Mouse (Mus musculus) MEL (cell line): ENCODE measurements around the gene Katnbl1. TPM values are rescaled to one million over a fixed set of nuclear protein-coding genes. Genes with fewer than 3 reads are reported as not detected.

Source experiments
- DNase-seq: peaks from one replicate; pipeline ENCODE4 v3.0.0; 2011; ENCODE audit warnings: low read depth, low spot score
- H3K27ac ChIP-seq: 2 replicates; pipeline ENCODE4 v1.5.1; 2012; ENCODE audit warnings: low read depth, mild to moderate bottlenecking, control low read depth, low read length, moderate library complexity; ENCODE audit not compliant: control insufficient read depth
- H3K27me3 ChIP-seq, 2 experiments: fragments of 150-350 bp in 1 of 2; sonication (generic) in 1 of 2; 2 replicates each; pipeline ENCODE4 v1.6.1; 2012; ENCODE audit warnings: low read length in 2 of 2, mild to moderate bottlenecking in 2 of 2, improper control_type of control experiment in 1 of 2, moderate library complexity in 1 of 2; ENCODE audit not compliant: insufficient read depth in 2 of 2, control insufficient read depth in 1 of 2
- H3K36me3 ChIP-seq, 2 experiments: 2 replicates each; pipeline ENCODE4 v1.6.1; 2012 to 2014; ENCODE audit warnings: low read length in 2 of 2, improper control_type of control experiment in 1 of 2, inconsistent platforms in 1 of 2, mild to moderate bottlenecking in 1 of 2; ENCODE audit not compliant: insufficient read depth in 2 of 2, control insufficient read depth in 1 of 2
- H3K4me1 ChIP-seq, 2 experiments: fragments of 150-350 bp in 1 of 2; sonication (generic) in 1 of 2; 2 replicates each; pipeline ENCODE4 v1.6.1; 2012; ENCODE audit warnings: low read length in 2 of 2, improper control_type of control experiment in 1 of 2, mild to moderate bottlenecking in 1 of 2; ENCODE audit not compliant: insufficient read depth in 2 of 2, control insufficient read depth in 1 of 2
- H3K4me3 ChIP-seq, 2 experiments: fragments of 150-350 bp in 1 of 2; sonication (generic) in 1 of 2; 2 replicates each; pipeline ENCODE4 v1.5.1; 2012; ENCODE audit warnings: low read depth in 2 of 2, low read length in 2 of 2, mild to moderate bottlenecking in 2 of 2, moderate library complexity in 2 of 2, control low read depth in 1 of 2, improper control_type of control experiment in 1 of 2; ENCODE audit not compliant: control insufficient read depth in 1 of 2, insufficient read depth in 1 of 2
- H3K79me2 ChIP-seq: 2 replicates; pipeline ENCODE4 v1.6.1; 2012; ENCODE audit warnings: mild to moderate bottlenecking, low read length, moderate library complexity; ENCODE audit not compliant: control insufficient read depth, poor library complexity, insufficient read depth
- H3K9ac ChIP-seq: 2 replicates; pipeline ENCODE4 v1.6.1; 2012; ENCODE audit warnings: low read depth, mild to moderate bottlenecking, control low read depth, low read length, moderate library complexity; ENCODE audit not compliant: control insufficient read depth, poor library complexity, severe bottlenecking
- H3K9me3 ChIP-seq: fragments of 150-350 bp; sonication (generic); replicated peaks from 2 replicates; pipeline ENCODE4 v1.6.1; 2012; ENCODE audit warnings: mild to moderate bottlenecking, low read length, improper control_type of control experiment, moderate library complexity; ENCODE audit not compliant: insufficient read depth
- EP300 ChIP-seq, 2 experiments: IDR thresholded peaks; 2 replicates each; pipeline ENCODE4 v1.6.1; 2011; ENCODE audit warnings: improper control_type of control experiment in 2 of 2, low read length in 2 of 2, low read depth in 1 of 2, mild to moderate bottlenecking in 1 of 2
- HCFC1 ChIP-seq: IDR thresholded peaks from 2 replicates; pipeline ENCODE4 v1.6.1; 2012; ENCODE audit warnings: low read depth, mild to moderate bottlenecking, inconsistent platforms, low read length, improper control_type of control experiment, moderate library complexity
- MAZ ChIP-seq: IDR thresholded peaks from 2 replicates; pipeline ENCODE4 v1.6.1; 2012; ENCODE audit warnings: low read depth, mild to moderate bottlenecking, inconsistent platforms, low read length, improper control_type of control experiment
- MEF2A ChIP-seq: IDR thresholded peaks from 2 replicates; pipeline ENCODE4 v1.6.1; 2014; ENCODE audit warnings: low read depth, mild to moderate bottlenecking, inconsistent platforms, low read length, improper control_type of control experiment; ENCODE audit not compliant: poor library complexity, insufficient replicate concordance, severe bottlenecking; ENCODE audit errors: extremely low read depth
- MXI1 ChIP-seq: IDR thresholded peaks from 2 replicates; pipeline ENCODE4 v1.6.1; 2011; ENCODE audit warnings: mild to moderate bottlenecking, low read depth, low read length, improper control_type of control experiment
- MYB ChIP-seq: IDR thresholded peaks from 2 replicates; pipeline ENCODE4 v1.6.1; 2011; ENCODE audit warnings: mild to moderate bottlenecking, low read depth, low read length, improper control_type of control experiment
- MYC ChIP-seq: IDR thresholded peaks from 2 replicates; pipeline ENCODE4 v1.6.1; 2011; ENCODE audit warnings: low read depth, mild to moderate bottlenecking, low read length, improper control_type of control experiment, moderate library complexity
- NRF1 ChIP-seq: IDR thresholded peaks from 2 replicates; pipeline ENCODE4 v1.6.1; 2014; ENCODE audit warnings: low read depth, mild to moderate bottlenecking, inconsistent platforms, low read length, improper control_type of control experiment, moderate library complexity; ENCODE audit not compliant: poor library complexity, insufficient read depth, severe bottlenecking
- POLR2A ChIP-seq, 2 experiments: IDR thresholded peaks; 2 replicates each; pipeline ENCODE4 v1.6.1; 2011 to 2012; ENCODE audit warnings: low read length in 2 of 2, mild to moderate bottlenecking in 2 of 2, control low read depth in 1 of 2, improper control_type of control experiment in 1 of 2, low read depth in 1 of 2, moderate library complexity in 1 of 2; ENCODE audit not compliant: control insufficient read depth in 1 of 2, insufficient read depth in 1 of 2, poor library complexity in 1 of 2
- POLR2AphosphoS2 ChIP-seq: IDR thresholded peaks from 2 replicates; pipeline ENCODE4 v1.6.1; 2011; ENCODE audit warnings: low read length, improper control_type of control experiment
- POLR2AphosphoS5 ChIP-seq: IDR thresholded peaks from 2 replicates; pipeline ENCODE4 v1.6.1; 2012; ENCODE audit warnings: low read depth, borderline replicate concordance, mild to moderate bottlenecking, inconsistent platforms, low read length, moderate library complexity, mixed read lengths
- RCOR1 ChIP-seq: IDR thresholded peaks from 2 replicates; pipeline ENCODE4 v1.6.1; 2012; ENCODE audit warnings: low read depth, mild to moderate bottlenecking, inconsistent platforms, low read length, improper control_type of control experiment
- SIN3A ChIP-seq: IDR thresholded peaks from 2 replicates; pipeline ENCODE4 v1.6.1; 2012; ENCODE audit warnings: low read length, improper control_type of control experiment, inconsistent platforms
- TBP ChIP-seq: IDR thresholded peaks from 2 replicates; pipeline ENCODE4 v1.8.0; 2011; ENCODE audit warnings: low read depth, low read length, improper control_type of control experiment
- TCF12 ChIP-seq: IDR thresholded peaks from 2 replicates; pipeline ENCODE4 v1.6.1; 2014; ENCODE audit warnings: low read depth, mild to moderate bottlenecking, inconsistent platforms, low read length, improper control_type of control experiment, moderate library complexity
- ZMIZ1 ChIP-seq: IDR thresholded peaks from 2 replicates; pipeline ENCODE4 v1.6.1; 2012; ENCODE audit warnings: low read depth, mild to moderate bottlenecking, inconsistent platforms, low read length, improper control_type of control experiment, moderate library complexity
- ZNF384 ChIP-seq: IDR thresholded peaks from 2 replicates; pipeline ENCODE4 v1.6.1; 2012; ENCODE audit warnings: low read depth, mild to moderate bottlenecking, inconsistent platforms, low read length, improper control_type of control experiment
- polyA plus RNA-seq, 2 experiments: library from polyadenylated mRNA; stranded (reverse) in 1 of 2; unstranded in 1 of 2; fragments of >175 nt in 1 of 2; fragments of >200 nt in 1 of 2; gene quantifications; 2 replicates each; pipeline versions ENCODE4 v1.2.1 to v1.2.4; 2012; ENCODE audit warnings: low replicate concordance in 2 of 2, low read depth in 1 of 2; ENCODE audit not compliant: insufficient read length in 2 of 2, insufficient read depth in 1 of 2, missing spikeins in 1 of 2
- total RNA-seq: library from RNA; depleted of rRNA; stranded (reverse); fragments of 300-350 nt; gene quantifications from 2 replicates; pipeline ENCODE4 v1.2.3, GENCODE M21; 2012

Gene Katnbl1
- total and polyA plus RNA-seq, 3 experiments, result 12.6 to 16.6 TPM; not detected in 1

DNA sequence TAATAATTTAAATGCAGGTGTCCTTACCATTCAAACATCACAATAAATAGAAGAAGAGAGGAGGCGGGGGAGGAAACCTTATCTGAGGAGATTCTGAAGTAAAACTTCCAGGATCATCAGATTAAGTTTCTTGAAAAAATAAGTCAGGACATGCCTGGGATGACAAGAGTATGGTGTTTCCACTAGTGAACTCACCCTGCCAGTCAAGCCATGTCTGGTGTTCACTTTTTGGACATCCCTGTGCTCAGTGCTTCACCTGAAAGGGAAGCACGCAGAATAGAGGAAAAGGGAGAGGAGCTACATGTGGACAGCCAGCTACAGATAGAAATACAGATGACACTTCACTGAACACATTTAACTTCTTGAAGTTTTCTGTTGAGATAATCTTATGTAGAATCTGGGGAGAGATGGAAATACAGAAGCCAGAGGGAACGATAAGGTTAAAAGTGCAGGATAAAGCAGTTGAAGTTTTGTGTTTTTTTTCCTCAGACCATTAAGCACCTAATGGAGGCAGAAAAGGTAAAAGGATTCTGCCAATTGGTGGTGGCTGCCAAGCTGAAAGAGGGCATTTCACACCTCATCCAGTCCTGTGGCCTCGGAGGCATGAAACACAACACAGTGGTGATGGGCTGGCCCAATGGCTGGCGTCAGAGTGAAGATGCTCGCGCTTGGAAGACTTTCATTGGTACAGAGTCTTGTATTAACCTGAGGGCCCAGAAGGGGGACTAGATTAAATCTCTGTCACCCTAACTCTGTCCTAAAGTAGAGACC lies 25.1 kb upstream of the Katnbl1 start:
- H3K27me3 ChIP-seq, result no peaks in the 10 kb centered on the region
- no peak for DNase-seq
- no peaks in the 10 kb centered on the region for H3K4me1 ChIP-seq
- H3K36me3 ChIP-seq, result peaks cover 3 to 28% of the 10 kb centered on the region in 2 experiments; a peak in 3 of 4 replicates
- no peak overlapping the region for H3K9ac ChIP-seq
- H3K27ac ChIP-seq, result no peak overlapping the region
- no peaks in the 10 kb centered on the region for H3K79me2 ChIP-seq
- no peaks in the 10 kb centered on the region for H3K9me3 ChIP-seq
- TF ChIP-seq ZMIZ1, result no peak
- no peak for TF ChIP-seq EP300 (IDR thresholded peaks at IDR 0.05; ENCODE audit: low read depth in 1 of 2, low read length in 2 of 2)
- no peak for TF ChIP-seq HCFC1
- no peak for TF ChIP-seq MEF2A
- no peak for TF ChIP-seq SIN3A
- TF ChIP-seq NRF1, result no peak
- TF ChIP-seq POLR2AphosphoS5, result no peak
- no peak for TF ChIP-seq MXI1
- TF ChIP-seq MYC, result no peak
- TF ChIP-seq MYB, result no peak
- no peak for TF ChIP-seq POLR2A (IDR thresholded peaks at IDR 0.05; ENCODE audit: control insufficient read depth in 1 of 2, insufficient read depth in 1 of 2, low read depth in 1 of 2, low read length in 2 of 2, poor library complexity in 1 of 2)
- no peak for TF ChIP-seq TCF12
- TF ChIP-seq POLR2AphosphoS2, result no peak
- no peak for TF ChIP-seq ZNF384
- no peak for TF ChIP-seq MAZ
- TF ChIP-seq TBP, result no peak
- no peak overlapping the region for H3K4me3 ChIP-seq

DNA sequence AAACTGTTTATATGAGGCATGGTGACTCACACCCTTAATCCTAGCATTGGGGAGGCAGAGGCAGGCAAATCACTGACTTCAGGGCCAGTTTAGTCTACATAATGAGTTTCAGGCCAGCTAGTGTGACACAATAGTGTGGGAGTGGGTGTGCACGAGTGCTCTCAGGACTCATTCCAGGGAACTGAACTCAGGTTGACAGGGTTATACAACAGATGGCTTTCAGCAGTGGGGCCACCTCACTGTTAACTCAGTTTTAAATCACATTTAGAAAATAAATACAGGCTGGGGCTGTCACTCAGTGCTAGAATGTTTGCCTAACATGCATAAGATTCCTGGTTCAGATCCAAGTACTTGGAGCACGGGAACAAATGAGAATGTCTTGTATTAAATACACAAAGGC lies 19.4 kb upstream of the Katnbl1 start:
- peaks cover 3 to 34% of the 10 kb centered on the region in 2 experiments; a peak in 3 of 4 replicates for H3K36me3 ChIP-seq
- H3K4me3 ChIP-seq, result no peak overlapping the region
- H3K79me2 ChIP-seq, result no peaks in the 10 kb centered on the region
- no peak overlapping the region for H3K27ac ChIP-seq
- DNase-seq, result no peak
- no peaks in the 10 kb centered on the region for H3K4me1 ChIP-seq
- H3K9ac ChIP-seq, result no peak overlapping the region
- TF ChIP-seq POLR2AphosphoS2, result 0 out of 2 replicates have a peak, but pooled peaks have one; percentile 26
- no peak for TF ChIP-seq RCOR1
- no peaks in the 10 kb centered on the region for H3K9me3 ChIP-seq
- no peaks in the 10 kb centered on the region for H3K27me3 ChIP-seq
